Mouse (Mus musculus) MEL (cell line): ENCODE data around the gene Cfap36. TPM values are rescaled to one million over a fixed set of nuclear protein-coding genes. Genes with fewer than 3 reads are reported as not detected.

Experiments used
- DNase-seq: peaks from one replicate; pipeline ENCODE4 v3.0.0; 2011; ENCODE audit warnings: low read depth, low spot score
- H3K27ac ChIP-seq: 2 replicates; pipeline ENCODE4 v1.5.1; 2012; ENCODE audit warnings: low read depth, mild to moderate bottlenecking, control low read depth, low read length, moderate library complexity; ENCODE audit not compliant: control insufficient read depth
- H3K27me3 ChIP-seq, 2 experiments: fragments of 150-350 bp in 1 of 2; sonication (generic) in 1 of 2; 2 replicates each; pipeline ENCODE4 v1.6.1; 2012; ENCODE audit warnings: low read length in 2 of 2, mild to moderate bottlenecking in 2 of 2, improper control_type of control experiment in 1 of 2, moderate library complexity in 1 of 2; ENCODE audit not compliant: insufficient read depth in 2 of 2, control insufficient read depth in 1 of 2
- H3K36me3 ChIP-seq, 2 experiments: 2 replicates each; pipeline ENCODE4 v1.6.1; 2012 to 2014; ENCODE audit warnings: low read length in 2 of 2, improper control_type of control experiment in 1 of 2, inconsistent platforms in 1 of 2, mild to moderate bottlenecking in 1 of 2; ENCODE audit not compliant: insufficient read depth in 2 of 2, control insufficient read depth in 1 of 2
- H3K4me1 ChIP-seq, 2 experiments: fragments of 150-350 bp in 1 of 2; sonication (generic) in 1 of 2; 2 replicates each; pipeline ENCODE4 v1.6.1; 2012; ENCODE audit warnings: low read length in 2 of 2, improper control_type of control experiment in 1 of 2, mild to moderate bottlenecking in 1 of 2; ENCODE audit not compliant: insufficient read depth in 2 of 2, control insufficient read depth in 1 of 2
- H3K4me3 ChIP-seq, 2 experiments: fragments of 150-350 bp in 1 of 2; sonication (generic) in 1 of 2; 2 replicates each; pipeline ENCODE4 v1.5.1; 2012; ENCODE audit warnings: low read depth in 2 of 2, low read length in 2 of 2, mild to moderate bottlenecking in 2 of 2, moderate library complexity in 2 of 2, control low read depth in 1 of 2, improper control_type of control experiment in 1 of 2; ENCODE audit not compliant: control insufficient read depth in 1 of 2, insufficient read depth in 1 of 2
- H3K79me2 ChIP-seq: 2 replicates; pipeline ENCODE4 v1.6.1; 2012; ENCODE audit warnings: mild to moderate bottlenecking, low read length, moderate library complexity; ENCODE audit not compliant: control insufficient read depth, poor library complexity, insufficient read depth
- H3K9ac ChIP-seq: 2 replicates; pipeline ENCODE4 v1.6.1; 2012; ENCODE audit warnings: low read depth, mild to moderate bottlenecking, control low read depth, low read length, moderate library complexity; ENCODE audit not compliant: control insufficient read depth, poor library complexity, severe bottlenecking
- H3K9me3 ChIP-seq: fragments of 150-350 bp; sonication (generic); replicated peaks from 2 replicates; pipeline ENCODE4 v1.6.1; 2012; ENCODE audit warnings: mild to moderate bottlenecking, low read length, improper control_type of control experiment, moderate library complexity; ENCODE audit not compliant: insufficient read depth
- CHD2 ChIP-seq: IDR thresholded peaks from 2 replicates; pipeline ENCODE4 v1.6.1; 2011; ENCODE audit warnings: low read length, improper control_type of control experiment
- CTCF ChIP-seq, 3 experiments: IDR thresholded peaks in 2 of 3; conservative IDR thresholded peaks in 1 of 3; 2 replicates each; pipeline ENCODE4 v1.5.1; 2011 to 2012; ENCODE audit warnings: low read length in 3 of 3, low read depth in 2 of 3, mild to moderate bottlenecking in 2 of 3, improper control_type of control experiment in 1 of 3, inconsistent platforms in 1 of 3, mixed read lengths in 1 of 3, moderate library complexity in 1 of 3; ENCODE audit not compliant: control insufficient read depth in 1 of 3, insufficient read depth in 1 of 3, poor library complexity in 1 of 3, severe bottlenecking in 1 of 3
- ELF1 ChIP-seq: IDR thresholded peaks from 2 replicates; pipeline ENCODE4 v1.6.1; 2014; ENCODE audit warnings: low read depth, mild to moderate bottlenecking, inconsistent platforms, low read length, improper control_type of control experiment, moderate library complexity
- EP300 ChIP-seq, 2 experiments: IDR thresholded peaks; 2 replicates each; pipeline ENCODE4 v1.6.1; 2011; ENCODE audit warnings: improper control_type of control experiment in 2 of 2, low read length in 2 of 2, low read depth in 1 of 2, mild to moderate bottlenecking in 1 of 2
- GATA1 ChIP-seq: IDR thresholded peaks from 2 replicates; pipeline ENCODE4 v1.6.1; 2011; ENCODE audit warnings: low read depth, low read length, improper control_type of control experiment
- HCFC1 ChIP-seq: IDR thresholded peaks from 2 replicates; pipeline ENCODE4 v1.6.1; 2012; ENCODE audit warnings: low read depth, mild to moderate bottlenecking, inconsistent platforms, low read length, improper control_type of control experiment, moderate library complexity
- KAT2A ChIP-seq: conservative IDR thresholded peaks from 2 replicates; pipeline ENCODE4 v1.6.1; 2012; ENCODE audit warnings: low read depth, low read length, improper control_type of control experiment, inconsistent platforms
- MAFK ChIP-seq: IDR thresholded peaks from 2 replicates; pipeline ENCODE4 v1.6.1; 2011; ENCODE audit warnings: low read depth, mild to moderate bottlenecking, low read length, improper control_type of control experiment, borderline replicate concordance
- MAX ChIP-seq: IDR thresholded peaks from 2 replicates; pipeline ENCODE4 v1.6.1; 2011; ENCODE audit warnings: low read length, improper control_type of control experiment
- MAZ ChIP-seq: IDR thresholded peaks from 2 replicates; pipeline ENCODE4 v1.6.1; 2012; ENCODE audit warnings: low read depth, mild to moderate bottlenecking, inconsistent platforms, low read length, improper control_type of control experiment
- MXI1 ChIP-seq: IDR thresholded peaks from 2 replicates; pipeline ENCODE4 v1.6.1; 2011; ENCODE audit warnings: mild to moderate bottlenecking, low read depth, low read length, improper control_type of control experiment
- NRF1 ChIP-seq: IDR thresholded peaks from 2 replicates; pipeline ENCODE4 v1.6.1; 2014; ENCODE audit warnings: low read depth, mild to moderate bottlenecking, inconsistent platforms, low read length, improper control_type of control experiment, moderate library complexity; ENCODE audit not compliant: poor library complexity, insufficient read depth, severe bottlenecking
- POLR2A ChIP-seq, 2 experiments: IDR thresholded peaks; 2 replicates each; pipeline ENCODE4 v1.6.1; 2011 to 2012; ENCODE audit warnings: low read length in 2 of 2, mild to moderate bottlenecking in 2 of 2, control low read depth in 1 of 2, improper control_type of control experiment in 1 of 2, low read depth in 1 of 2, moderate library complexity in 1 of 2; ENCODE audit not compliant: control insufficient read depth in 1 of 2, insufficient read depth in 1 of 2, poor library complexity in 1 of 2
- POLR2AphosphoS2 ChIP-seq: IDR thresholded peaks from 2 replicates; pipeline ENCODE4 v1.6.1; 2011; ENCODE audit warnings: low read length, improper control_type of control experiment
- RCOR1 ChIP-seq: IDR thresholded peaks from 2 replicates; pipeline ENCODE4 v1.6.1; 2012; ENCODE audit warnings: low read depth, mild to moderate bottlenecking, inconsistent platforms, low read length, improper control_type of control experiment
- SMC3 ChIP-seq: IDR thresholded peaks from 2 replicates; pipeline ENCODE4 v1.6.1; 2011; ENCODE audit warnings: low read depth, low read length, improper control_type of control experiment
- TBP ChIP-seq: IDR thresholded peaks from 2 replicates; pipeline ENCODE4 v1.8.0; 2011; ENCODE audit warnings: low read depth, low read length, improper control_type of control experiment
- TCF12 ChIP-seq: IDR thresholded peaks from 2 replicates; pipeline ENCODE4 v1.6.1; 2014; ENCODE audit warnings: low read depth, mild to moderate bottlenecking, inconsistent platforms, low read length, improper control_type of control experiment, moderate library complexity
- USF1 ChIP-seq: IDR thresholded peaks from 2 replicates; pipeline ENCODE4 v1.6.1; 2014; ENCODE audit warnings: low read depth, mild to moderate bottlenecking, inconsistent platforms, low read length, improper control_type of control experiment, moderate library complexity
- ZKSCAN1 ChIP-seq: IDR thresholded peaks from 2 replicates; pipeline ENCODE4 v1.6.1; 2012; ENCODE audit warnings: low read depth, mild to moderate bottlenecking, inconsistent platforms, low read length, improper control_type of control experiment, moderate library complexity
- ZNF384 ChIP-seq: IDR thresholded peaks from 2 replicates; pipeline ENCODE4 v1.6.1; 2012; ENCODE audit warnings: low read depth, mild to moderate bottlenecking, inconsistent platforms, low read length, improper control_type of control experiment
- polyA plus RNA-seq, 2 experiments: library from polyadenylated mRNA; stranded (reverse) in 1 of 2; unstranded in 1 of 2; fragments of >175 nt in 1 of 2; fragments of >200 nt in 1 of 2; gene quantifications; 2 replicates each; pipeline versions ENCODE4 v1.2.1 to v1.2.4; 2012; ENCODE audit warnings: low replicate concordance in 2 of 2, low read depth in 1 of 2; ENCODE audit not compliant: insufficient read length in 2 of 2, insufficient read depth in 1 of 2, missing spikeins in 1 of 2
- total RNA-seq: library from RNA; depleted of rRNA; stranded (reverse); fragments of 300-350 nt; gene quantifications from 2 replicates; pipeline ENCODE4 v1.2.3, GENCODE M21; 2012

The Cfap36 gene
- total and polyA plus RNA-seq, 3 experiments = 17.8 to 18.8 TPM; not detected in 1

DNA sequence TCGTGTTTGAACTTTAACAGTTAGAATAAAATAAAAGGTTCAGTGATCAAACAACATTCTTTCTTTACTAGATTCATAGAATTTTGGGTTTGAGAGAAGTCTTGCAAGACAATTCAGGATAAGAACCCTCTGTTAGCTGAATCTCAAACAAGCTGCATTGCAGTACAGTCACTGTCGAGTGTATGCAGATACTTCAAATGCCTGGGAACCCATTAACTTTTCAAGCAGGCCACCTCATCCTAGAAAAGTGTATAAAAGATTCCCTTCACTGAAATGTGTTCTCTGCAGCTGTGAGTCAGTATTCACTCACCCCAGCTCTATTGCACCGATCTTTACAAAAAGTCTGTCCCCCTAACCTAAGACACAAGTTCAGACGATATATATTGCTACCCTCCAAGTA, 1.2 kb downstream of the Cfap36 start:
- no peak overlapping the region for H3K27ac ChIP-seq
- H3K9ac ChIP-seq = peak overlapping the region; percentile 74
- peaks cover 5 to 7% of the 10 kb centered on the region in 2 experiments; a peak in 2 of 4 replicates for H3K4me1 ChIP-seq
- H3K4me3 ChIP-seq = peak overlapping the region; percentile 93 to 96
- H3K27me3 ChIP-seq = no peaks in the 10 kb centered on the region
- H3K9me3 ChIP-seq = no peaks in the 10 kb centered on the region
- H3K79me2 ChIP-seq = peaks cover 4% of the 10 kb centered on the region; the same call in 1 of the 2 replicates
- no peak for TF ChIP-seq GATA1
- no peak for TF ChIP-seq ZNF384
- no peak for TF ChIP-seq TCF12
- no peak for TF ChIP-seq ZKSCAN1
- no peak for TF ChIP-seq TBP
- TF ChIP-seq EP300 (IDR thresholded peaks at IDR 0.05; ENCODE audit: low read depth in 1 of 2, low read length in 2 of 2) = no peak
- no peak for TF ChIP-seq NRF1
- TF ChIP-seq SMC3 = no peak
- no peak for TF ChIP-seq CTCF (IDR thresholded peaks at IDR 0.05 in 2 of 3, conservative IDR thresholded peaks at IDR 0.05 in 1 of 3; ENCODE audit: control insufficient read depth in 1 of 3, insufficient read depth in 1 of 3, low read depth in 2 of 3, low read length in 3 of 3, poor library complexity in 1 of 3, severe bottlenecking in 1 of 3)
- no peak for TF ChIP-seq ELF1
- TF ChIP-seq MAZ = no peak
- no peak for TF ChIP-seq RCOR1
- TF ChIP-seq USF1 = no peak
- TF ChIP-seq MAX = no peak
- no peak for TF ChIP-seq POLR2AphosphoS2
- TF ChIP-seq POLR2A (IDR thresholded peaks at IDR 0.05; ENCODE audit: control insufficient read depth in 1 of 2, insufficient read depth in 1 of 2, low read depth in 1 of 2, low read length in 2 of 2, poor library complexity in 1 of 2) = no peak
- no peak for TF ChIP-seq MXI1
- H3K36me3 ChIP-seq = peaks cover 0 to 25% of the 10 kb centered on the region in 2 experiments; a peak in 3 of 4 replicates
- DNase-seq = peak; percentile 31

DNA sequence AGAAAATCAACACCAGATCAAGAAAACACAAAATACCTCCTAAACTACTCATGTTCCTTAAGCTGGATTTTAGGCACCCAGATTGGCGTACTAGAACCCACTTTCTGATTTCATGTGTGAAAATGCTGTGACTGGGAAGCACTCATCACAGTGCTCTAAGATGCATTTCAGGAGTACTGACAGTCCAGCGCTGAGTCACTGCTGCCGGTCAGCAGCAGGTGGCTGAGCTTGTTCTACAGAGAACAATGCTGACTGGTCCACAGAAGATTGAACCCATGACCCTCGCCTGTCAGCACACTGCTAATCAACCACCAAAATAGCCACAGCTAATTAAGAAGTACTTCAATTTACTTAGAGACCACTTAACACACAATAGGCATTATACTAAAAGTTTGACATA, 5.2 kb downstream of the Cfap36 start:
- no peak overlapping the region for H3K4me3 ChIP-seq
- H3K9ac ChIP-seq = no peak overlapping the region
- no peaks in the 10 kb centered on the region for H3K9me3 ChIP-seq
- H3K79me2 ChIP-seq = peaks cover 3% of the 10 kb centered on the region; the same call in 1 of the 2 replicates
- H3K27ac ChIP-seq = no peak overlapping the region
- no peak for TF ChIP-seq KAT2A
- no peak for TF ChIP-seq NRF1
- no peak for TF ChIP-seq EP300 (IDR thresholded peaks at IDR 0.05; ENCODE audit: low read depth in 1 of 2, low read length in 2 of 2)
- no peak for TF ChIP-seq CHD2
- TF ChIP-seq MAX = no peak
- TF ChIP-seq MXI1 = no peak
- no peak for TF ChIP-seq MAZ
- TF ChIP-seq ZNF384 = no peak
- TF ChIP-seq TBP = no peak
- TF ChIP-seq ELF1 = no peak
- TF ChIP-seq MAFK = no peak
- no peak for TF ChIP-seq HCFC1
- TF ChIP-seq POLR2A (IDR thresholded peaks at IDR 0.05; ENCODE audit: control insufficient read depth in 1 of 2, insufficient read depth in 1 of 2, low read depth in 1 of 2, low read length in 2 of 2, poor library complexity in 1 of 2) = no peak
- H3K4me1 ChIP-seq = peaks cover 2 to 7% of the 10 kb centered on the region in 2 experiments; a peak in 3 of 4 replicates
- DNase-seq = no peak
- H3K36me3 ChIP-seq = peaks cover 0 to 23% of the 10 kb centered on the region in 2 experiments
- no peaks in the 10 kb centered on the region for H3K27me3 ChIP-seq
